Mouse (Mus musculus) urinary bladder, postnatal 14 days (tissue): ENCODE data around the gene Tbc1d9b.
A peak's percentile ranks its signal among the peaks of the same experiment; 100 is the strongest.

Experiments
- DNase-seq: peaks from one replicate; pipeline ENCODE4 v3.0.0; 2021; ENCODE audit warnings: low spot score

The Tbc1d9b gene

DNA sequence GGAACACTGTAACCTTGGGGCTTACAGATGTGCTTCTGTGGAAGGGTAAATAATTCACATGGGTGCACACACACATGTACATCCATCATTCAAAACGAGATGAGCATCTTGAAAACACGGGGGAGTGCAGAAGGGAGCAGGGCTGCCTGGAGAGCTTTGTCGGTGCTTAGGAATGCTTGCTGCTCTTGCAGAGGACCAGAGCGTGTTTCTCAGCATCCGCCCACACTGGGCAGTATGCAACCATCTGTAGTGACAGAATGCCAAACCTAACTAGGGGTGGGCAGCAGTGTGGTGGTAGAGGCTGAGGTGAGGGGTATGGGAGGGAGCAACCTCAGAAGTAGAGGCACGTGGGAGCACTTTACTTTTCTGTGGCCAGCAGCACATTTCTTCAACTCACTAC, 45.9 kb downstream of the Tbc1d9b start:
- DNase-seq, result no peak

DNA sequence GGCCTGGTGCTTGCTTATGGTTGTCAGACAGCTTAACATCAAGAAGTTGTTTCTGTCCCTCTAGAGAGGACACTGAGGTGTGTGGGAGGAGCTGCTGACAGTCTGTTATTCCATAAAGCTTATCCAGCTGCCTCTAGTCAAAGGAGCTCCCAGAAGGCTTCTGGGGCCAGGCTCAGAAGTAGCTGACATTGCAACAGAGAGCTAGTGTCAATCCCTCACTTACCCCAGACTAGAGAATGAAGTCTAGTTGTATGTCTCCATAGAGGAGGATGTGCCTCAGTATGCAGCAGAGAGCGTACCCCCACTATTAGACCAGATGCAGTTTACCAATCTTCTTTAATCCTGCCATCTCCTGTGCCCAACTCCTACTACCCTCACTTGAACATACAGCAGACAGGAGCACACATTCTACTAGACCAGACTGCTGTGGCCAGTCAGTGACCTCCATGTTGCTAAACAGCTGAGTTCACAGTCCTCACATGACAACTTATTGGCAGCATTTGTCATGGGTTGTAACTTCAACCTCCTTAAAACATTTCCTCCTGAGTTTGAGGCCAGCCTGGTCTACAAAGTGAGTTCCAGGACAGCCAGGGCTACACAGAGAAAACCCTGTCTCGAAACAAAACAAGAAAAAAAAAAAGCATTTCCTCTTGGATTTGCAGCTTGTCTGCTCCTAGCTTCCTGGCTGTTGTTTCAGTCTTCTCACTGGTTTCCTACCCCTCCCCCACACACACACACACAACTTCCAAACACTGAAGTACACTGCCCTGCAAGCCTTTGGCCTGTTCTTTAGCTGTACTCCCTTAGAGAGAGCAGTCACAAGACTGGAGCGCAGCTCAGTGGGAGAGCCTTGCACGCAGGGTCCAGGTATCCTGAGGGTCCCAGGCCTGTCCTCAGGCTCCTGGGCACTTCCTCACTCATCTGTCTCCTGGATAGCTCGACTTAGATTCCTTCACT, 47.6 kb downstream of the Tbc1d9b start:
- DNase-seq, result no peak

DNA sequence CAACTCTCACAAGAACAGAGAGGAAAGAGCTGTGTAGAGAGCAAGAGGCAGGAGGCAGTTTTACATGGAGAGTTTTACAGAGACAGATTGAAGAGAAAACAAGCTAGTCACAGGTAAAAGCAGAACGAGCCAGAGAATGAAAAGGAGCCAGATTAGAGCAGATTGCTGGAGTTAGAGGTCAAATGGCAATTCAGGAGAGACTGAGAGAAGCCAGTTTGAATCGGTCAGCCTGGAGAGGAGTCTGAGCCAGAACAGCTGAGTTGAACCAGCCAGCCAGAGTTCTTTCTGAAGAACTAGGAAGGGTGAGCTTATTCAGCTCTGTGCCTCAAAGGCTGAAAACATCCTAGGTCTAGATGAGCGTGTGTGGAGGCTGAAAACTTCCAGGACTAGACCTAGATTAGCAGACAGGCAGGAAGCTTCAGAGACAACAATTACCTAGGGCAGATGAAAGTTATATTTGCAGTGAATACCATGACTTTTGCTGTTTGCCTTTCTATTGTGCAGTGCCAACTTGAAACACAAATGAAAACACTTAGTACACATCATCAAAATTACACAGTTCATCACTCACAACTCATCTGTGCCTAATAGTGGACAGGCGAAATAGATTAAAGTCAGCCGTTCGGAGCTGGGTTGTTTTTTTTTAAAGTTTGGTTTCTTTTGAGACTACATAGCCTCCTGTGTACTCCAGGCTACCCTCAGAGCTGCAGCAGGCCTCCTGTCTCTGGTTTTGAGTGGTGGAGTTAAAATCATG, 49.5 kb downstream of the Tbc1d9b start:
- DNase-seq, result no peak

DNA sequence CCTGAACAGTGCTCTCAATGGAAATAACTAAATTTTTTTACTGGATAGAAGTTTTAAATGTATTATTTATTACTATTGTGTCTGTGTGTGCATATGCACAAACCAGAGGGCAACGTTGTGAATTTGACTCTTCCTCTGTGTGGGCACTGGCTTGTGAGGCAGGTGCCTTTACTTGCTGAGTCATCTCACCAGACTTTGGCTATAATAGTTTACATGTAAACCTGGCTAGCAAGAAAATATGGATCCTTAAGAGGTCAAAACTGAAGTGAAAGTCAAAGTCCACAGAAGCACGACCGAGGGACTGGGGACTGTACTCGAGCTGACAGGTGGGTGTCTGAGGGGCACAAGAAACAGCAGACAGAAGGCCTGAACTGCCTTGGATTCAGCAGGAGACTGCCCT, 51.5 kb downstream of the Tbc1d9b start:
- DNase-seq, result no peak

DNA sequence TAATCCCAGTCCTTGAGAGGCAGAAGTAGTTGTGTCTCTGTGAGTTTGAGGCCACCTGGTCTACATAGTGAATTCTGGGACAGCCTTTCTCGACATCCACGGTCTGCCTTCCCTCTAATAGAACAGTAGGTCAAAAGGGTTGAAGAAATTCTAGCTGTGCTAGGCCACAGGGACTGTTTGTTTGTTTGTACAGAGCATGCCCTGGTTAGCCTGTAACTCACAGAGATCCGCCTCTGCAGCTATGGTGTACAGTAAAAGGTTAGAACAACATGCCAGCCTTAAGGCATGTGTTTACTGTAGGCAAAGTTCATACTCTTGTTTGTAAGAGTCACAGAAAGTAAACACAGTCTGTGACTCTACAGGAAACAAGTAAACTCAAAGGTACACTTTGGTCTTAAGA, 53.6 kb downstream of the Tbc1d9b start:
- no peak for DNase-seq

DNA sequence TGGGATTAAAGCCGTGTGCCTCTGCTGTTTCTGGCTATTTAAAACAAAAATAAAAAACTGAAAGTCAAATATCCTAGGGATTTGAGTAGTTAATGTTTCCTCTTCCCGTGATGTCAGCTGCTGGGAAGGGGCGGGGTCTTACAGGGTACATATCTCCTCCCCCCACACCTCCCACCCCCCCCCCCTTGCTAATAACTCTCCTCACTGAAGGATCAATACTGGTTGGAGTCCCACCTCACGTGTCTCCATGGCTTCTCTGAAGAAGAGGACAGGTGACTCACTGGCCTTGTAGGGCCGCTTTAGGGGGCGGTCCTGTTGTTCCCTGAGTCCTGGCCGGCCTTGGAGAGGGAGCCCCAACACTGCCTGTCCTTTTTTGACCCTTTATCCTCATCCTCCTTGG, 57.5 kb downstream of the Tbc1d9b start:
- no peak for DNase-seq

DNA sequence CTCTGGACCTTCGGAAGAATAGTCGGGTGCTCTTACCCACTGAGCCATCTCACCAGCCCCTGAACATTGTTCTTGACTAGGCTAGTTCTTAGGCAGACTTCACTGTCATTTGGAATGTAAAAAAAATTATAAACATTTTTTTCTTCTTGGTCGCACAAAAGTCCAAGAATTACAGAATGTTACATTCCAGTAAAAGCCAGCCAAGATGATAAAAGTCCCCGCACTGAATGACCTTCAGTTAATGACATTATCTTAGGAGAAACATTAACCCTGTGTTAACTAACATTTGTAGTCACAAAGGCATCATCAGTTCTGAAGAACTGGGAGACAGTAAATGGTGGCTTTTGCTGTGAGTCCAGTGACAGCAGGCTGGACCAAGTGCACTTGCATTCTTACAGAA, 59.2 kb downstream of the Tbc1d9b start:
- DNase-seq, result no peak

DNA sequence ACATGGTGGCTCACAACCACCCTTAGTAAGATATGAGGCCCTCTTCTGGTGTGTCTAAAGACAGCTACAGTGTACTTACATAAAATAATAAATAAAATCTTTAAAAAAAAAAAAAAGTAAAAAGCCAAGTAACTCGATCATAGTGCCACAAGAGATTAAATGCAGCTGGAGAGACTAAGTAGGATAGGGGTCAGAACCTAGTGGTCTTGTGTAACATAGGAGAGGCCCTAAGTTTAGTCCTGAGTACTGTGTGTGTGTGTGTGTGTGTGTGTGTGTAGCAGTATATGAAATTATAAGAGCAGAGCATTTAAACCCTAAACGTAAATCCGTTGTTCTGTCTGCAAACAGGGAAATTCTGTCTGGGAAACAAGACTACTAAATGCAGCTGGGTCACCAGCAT, 61.1 kb downstream of the Tbc1d9b start:
- DNase-seq, result no peak

DNA sequence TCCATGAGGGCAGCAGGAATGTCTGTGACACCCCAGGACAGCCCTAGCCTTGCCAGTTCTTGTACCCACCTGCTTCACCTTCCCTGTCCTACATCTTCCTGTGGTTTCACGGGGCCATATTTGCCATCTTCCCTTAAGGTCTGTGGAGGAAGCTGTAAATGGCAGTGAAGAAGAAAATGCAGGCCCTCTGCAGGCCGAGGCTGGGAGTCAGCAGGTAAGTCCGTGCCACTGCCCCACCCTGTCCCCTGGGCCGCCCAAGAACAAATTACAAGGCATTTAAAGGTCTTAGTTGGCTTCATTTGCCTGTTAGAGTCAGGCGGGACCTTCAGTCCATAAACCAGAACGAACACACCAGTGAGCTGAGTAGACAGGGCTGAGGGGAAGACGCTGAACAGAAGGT, 62.9 kb downstream of the Tbc1d9b start:
- DNase-seq, result no peak

DNA sequence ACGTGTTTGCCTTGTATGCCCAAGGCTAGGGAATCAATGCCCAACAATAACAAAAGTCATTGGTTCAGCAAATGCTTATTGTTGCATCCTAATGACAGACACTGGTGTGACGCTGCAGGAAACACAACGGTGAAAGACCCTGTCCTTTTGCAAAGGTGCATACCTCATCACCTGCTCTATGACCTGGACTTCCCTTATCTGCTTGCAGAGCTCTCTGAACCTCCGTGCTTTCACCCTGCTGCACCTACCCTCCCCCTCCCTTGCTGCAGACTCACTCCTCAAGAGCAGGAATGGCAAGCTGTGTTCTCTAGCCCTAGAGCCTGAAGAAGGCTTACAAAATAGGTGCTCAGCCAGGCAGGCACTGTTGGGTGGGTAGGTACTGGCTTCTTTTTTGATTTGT, 63.6 kb downstream of the Tbc1d9b start:
- DNase-seq, result no peak

DNA sequence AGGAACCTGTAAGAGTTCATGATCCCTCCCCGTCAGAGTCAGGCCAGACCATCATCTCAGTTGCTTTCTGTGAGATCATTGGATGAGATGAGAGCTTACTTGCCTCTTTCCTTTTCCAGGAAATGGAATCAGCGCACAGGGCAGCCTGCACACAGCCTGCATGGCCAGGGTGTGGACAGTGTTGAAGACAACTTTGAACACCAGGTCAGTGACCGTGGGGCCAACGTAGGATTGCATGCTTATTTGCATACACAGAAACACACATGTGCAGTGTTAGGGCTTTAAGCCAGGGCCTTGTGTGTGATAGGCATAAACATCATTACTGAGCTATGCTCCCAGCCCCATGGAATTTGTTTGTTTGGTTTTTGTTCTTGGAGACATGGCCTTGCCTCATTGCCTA, 66.3 kb downstream of the Tbc1d9b start:
- no peak for DNase-seq

DNA sequence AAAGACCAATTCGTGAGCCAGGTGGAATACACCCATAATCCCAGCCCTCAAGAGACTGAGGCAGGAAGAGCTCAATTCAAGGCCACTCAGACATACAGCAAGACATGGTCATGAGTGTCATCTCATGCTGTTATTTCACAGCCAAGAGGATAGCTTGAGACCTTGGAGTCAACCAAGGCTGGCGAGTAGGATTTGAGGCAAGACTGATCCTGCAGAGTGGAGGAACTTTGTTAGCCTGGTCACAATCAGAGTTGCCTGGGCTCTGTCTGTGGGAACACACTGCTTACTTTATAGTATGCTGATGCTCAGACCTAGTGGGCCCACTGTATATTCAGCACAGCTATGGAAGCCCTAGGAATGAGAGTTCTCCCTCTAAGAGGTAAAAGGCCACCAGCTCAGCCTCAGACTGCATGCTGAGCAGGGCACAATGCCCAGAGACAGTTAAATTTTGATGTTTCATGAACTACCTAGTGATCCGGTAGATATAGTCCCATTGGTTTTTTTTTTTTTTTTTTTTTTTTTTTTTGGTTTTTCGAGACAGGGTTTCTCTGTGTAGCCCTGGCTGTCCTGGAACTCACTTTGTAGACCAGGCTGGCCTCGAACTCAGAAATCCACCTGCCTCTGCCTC, 67.1 kb downstream of the Tbc1d9b start:
- DNase-seq, result no peak

DNA sequence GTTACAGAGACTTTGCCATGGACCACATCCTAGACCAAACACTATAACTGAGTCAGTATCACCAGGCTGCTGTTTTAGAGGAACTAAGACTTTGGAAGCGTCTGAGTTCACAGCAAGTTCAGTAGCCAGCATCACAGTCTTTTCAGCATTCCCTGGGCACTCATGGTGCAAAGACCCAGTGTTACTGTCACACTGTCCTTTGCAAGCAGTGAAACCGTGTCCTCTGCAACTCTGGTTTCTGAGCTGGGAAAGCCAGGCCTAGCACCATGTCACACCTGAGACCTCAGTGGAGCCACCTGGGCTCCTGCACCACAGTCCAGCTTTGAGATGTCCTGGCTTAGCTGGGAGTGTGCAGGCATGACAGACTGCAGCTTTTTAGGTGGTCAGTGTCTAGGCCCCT, 67.7 kb downstream of the Tbc1d9b start:
- no peak for DNase-seq

DNA sequence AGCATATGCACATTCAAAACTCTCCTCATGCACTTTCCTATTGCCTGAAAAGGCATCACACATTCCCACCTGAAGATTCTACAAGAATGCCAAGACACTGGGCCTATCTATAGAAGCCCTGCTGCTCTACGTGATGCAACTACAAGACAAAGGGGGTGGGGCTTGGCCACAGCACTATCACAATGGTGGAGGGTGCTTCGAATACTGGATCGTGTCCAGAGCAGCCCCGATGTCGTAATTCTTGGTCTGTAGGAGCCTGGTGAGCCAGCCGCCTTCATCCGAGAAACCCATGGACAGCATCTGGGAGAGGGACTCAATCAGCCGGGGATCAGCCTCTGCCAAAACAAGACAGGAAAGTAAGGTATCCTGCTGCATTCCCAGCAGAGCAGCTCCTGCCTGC, 69.4 kb downstream of the Tbc1d9b start:
- DNase-seq, result no peak

DNA sequence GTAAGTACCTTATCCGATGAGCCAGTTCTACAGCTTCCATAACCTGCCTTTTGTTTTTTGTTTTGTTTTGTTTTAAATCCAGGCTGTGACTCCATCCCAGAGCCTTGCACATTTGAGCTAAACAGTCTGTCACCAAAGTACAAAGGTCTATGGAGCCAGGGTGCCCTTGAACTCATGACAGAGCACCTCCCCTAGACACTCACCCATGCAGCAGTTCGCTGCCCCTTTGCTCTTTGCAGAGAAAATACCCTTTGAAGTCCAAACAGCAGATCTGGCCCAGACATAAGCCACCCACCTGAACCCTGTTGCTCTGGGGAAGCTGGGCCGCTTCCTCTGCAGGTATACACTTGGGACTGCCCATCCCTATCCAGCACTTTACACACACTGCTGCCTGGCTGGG, 70.4 kb downstream of the Tbc1d9b start:
- DNase-seq, result no peak

DNA sequence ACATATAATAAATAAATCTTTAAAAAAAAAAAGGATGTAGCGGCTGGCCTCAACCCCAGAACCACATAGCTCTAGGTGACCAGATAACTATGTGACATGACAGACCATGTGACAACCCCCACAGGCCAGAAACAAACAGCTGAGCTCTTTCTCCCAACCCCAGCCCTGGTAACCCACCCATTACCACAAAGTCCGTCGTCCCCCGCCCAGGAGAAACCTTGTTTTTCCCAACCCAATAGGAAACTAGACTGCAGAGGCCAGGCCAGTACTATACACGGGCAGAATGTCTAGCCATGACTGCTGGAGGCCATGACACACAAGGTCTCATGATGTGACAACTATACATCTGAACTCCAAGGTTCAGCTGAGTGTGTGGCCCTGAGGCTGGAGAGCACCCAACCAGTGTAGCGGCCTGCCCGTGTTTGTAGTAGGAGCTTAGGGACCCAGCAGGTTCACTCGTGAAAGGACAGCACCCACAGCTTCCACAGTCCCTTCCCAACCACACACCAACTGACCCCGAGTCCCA, 72.2 kb downstream of the Tbc1d9b start:
- no peak for DNase-seq

DNA sequence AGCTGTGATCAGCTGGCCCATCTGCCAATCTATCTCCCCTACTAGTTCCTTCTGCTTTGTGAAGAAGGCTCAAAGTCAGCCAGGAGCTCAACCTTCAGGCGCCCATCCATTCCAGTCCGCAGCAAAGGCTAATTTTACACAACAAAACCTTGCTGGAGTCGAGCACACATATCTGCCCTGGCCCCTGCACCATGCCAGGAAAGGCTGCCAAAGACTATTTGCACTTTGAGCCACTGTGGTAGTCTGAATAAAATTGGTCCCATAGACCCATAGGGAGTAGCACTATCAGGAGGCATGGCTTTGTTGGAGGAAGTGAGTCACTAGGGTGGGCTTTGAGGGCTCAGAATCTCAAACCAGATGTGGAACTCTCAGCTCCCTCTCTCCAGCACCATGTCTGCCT, 74.2 kb downstream of the Tbc1d9b start:
- no peak for DNase-seq

DNA sequence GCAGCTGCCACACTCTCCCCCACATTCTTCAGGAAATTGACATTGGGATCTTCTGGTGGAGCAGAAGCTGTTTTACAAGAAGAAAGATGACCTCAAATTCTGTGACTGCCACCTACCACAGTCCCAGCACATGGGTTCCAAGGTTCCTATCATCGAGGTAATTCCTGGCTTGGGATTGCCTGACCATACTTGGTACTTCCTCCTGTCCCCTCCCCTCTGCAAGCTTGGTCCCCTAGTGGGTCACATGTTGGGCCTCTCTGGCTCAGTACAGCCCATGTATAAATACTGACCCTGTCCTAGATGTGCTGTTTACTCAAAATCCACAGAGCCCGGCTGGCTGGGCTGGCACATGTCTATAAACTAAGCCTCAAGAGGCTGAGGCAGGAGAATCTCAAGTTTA, 74.8 kb downstream of the Tbc1d9b start:
- DNase-seq, result no peak

DNA sequence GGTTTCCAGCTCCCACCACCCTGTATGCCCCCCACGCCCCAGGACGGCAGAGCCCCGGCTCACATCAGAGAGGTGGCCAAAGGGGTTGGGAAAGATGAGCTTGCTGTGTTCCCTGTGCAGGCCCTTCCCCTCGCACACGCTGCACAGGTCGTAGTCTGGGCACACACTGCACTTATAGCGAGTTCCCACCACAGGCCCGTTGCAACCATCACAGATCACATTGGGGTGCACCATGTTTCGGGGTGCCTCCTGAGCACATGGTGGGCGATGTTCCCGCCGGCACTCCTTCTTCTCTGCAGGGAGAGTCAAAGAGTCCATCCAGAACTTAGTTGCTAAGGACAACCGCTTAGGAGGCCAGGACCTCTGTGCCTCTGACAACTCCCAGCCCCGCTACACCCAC, 76.1 kb downstream of the Tbc1d9b start:
- DNase-seq, result no peak

DNA sequence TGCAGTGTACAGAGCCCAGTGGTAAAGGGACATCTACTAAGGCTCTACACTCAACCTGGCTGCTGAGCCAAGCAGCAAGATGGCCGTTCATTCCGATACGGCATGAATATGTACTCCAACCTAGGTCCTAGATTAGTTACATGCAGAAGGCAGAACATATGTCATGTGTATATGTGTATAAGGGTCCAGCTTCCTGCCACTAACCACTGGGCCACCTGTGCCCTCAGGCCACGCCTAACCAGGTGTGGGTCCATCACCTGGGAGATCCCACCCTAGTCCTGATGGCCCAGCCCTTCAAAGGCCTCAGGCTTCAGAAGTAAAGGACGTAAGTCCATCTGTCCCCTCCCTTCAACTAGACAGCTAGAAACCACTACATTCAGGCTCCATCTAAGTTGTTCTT, 76.8 kb downstream of the Tbc1d9b start:
- DNase-seq, result no peak

DNA sequence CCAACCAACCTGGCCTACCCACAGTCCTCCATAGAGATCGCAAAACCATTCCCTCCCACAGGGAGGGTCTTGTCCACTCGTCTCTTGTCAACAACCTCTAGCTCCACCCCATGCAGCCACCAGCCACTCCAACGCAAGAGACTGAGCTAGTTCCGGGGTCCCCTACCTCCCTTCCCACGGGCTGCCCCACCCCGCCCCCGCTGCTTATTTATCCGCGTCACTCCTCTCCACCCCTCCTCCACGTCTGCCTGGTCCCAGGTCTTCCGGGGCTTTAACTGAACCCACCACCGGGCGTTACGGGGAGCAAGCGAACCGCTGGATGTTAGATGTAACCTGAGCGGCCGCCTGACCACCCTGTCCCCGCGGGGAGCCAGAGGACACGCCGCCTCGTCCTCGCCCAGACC, 78.9 kb downstream of the Tbc1d9b start:
- DNase-seq, result peak; percentile 94

DNA sequence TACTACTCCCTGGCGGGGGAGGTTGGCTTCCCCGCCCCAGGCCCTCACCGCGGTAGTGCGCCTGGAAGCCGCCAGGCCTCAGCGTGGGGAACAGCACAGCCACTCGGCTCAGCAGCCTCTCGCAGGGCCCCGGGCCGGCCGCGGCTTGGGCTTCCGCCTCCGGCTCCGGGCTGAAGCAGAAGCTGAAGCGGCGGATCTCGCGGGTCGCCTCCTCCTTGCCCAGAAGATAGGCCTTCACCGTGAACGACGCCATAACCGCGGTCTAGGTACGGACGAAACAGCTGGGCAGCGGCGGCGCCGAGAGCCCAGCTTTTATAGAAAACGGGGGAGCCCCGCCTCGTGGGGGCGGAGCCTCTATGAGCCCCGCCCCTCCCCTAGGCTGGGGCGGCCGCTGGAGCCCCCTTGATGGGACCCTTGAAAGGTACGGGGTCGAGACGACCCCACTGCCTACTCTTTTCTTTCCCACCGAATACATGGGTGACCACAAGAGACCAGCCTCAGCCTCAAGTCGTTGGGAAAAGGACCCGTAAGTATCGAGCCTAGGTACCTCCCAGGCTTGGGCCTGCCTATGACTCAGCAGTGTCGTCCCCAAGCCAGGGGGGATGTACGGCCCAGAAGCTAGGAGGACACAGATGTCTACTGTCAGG, 79.4 kb downstream of the Tbc1d9b start, which contains the start of the genes Sqstm1 and Mgat4b:
Sqstm1 (minus strand) TSS at position 323 of the 647 bp plus-strand sequence.
Mgat4b (plus strand) TSS at position 386 of the 647 bp plus-strand sequence.
- peak; percentile 84 for DNase-seq
